Mouse (Mus musculus) lung, adult 2 months (tissue): ENCODE data around the gene D630003M21Rik.

ENCODE experiments used
- CTCF ChIP-seq: fragments of 200-500 bp; IDR thresholded peaks from 2 replicates; pipeline ENCODE4 v1.5.1; 2011; ENCODE audit warnings: mild to moderate bottlenecking, low read length, control low read depth; ENCODE audit not compliant: insufficient read depth
- POLR2A ChIP-seq: fragments of 200-500 bp; IDR thresholded peaks from 2 replicates; pipeline ENCODE4 v1.6.1; 2011; ENCODE audit warnings: low read depth, mild to moderate bottlenecking, control low read depth, low read length, borderline replicate concordance; ENCODE audit errors: extremely low read depth

GRCm38 (mm10) chr2:158178696-158179369 lies 50.2 kb downstream of the D630003M21Rik start:
- no peak for TF ChIP-seq CTCF
- TF ChIP-seq POLR2A = peak; percentile 56; the same call in 1 of the 2 replicates
